Mouse (Mus musculus) midbrain, embryonic 14.5 days (tissue): Measurements from ENCODE around the gene Pdcd7. TPM values are rescaled to one million over a fixed set of nuclear protein-coding genes. Genes with fewer than 3 reads are reported as not detected.

Experiments
- ATAC-seq: fragments of 200-750 bp; cut with Nextera tagmentation; 2 replicates; pipeline ENCODE4 v1.8.0; 2017; ENCODE audit warnings: moderate number of reproducible peaks, moderate library complexity; ENCODE audit not compliant: low FRiP score, low TSS enrichment
- DNase-seq: peaks from one replicate; pipeline ENCODE4 v3.0.0-alpha.2; 2015
- H3K27ac ChIP-seq: fragments of 300-500 bp; sonication (generic); replicated peaks from 2 replicates; pipeline ENCODE4 v1.5.1; 2014; ENCODE audit warnings: mild to moderate bottlenecking, low read depth, low read length, moderate library complexity
- H3K27me3 ChIP-seq: fragments of 300-500 bp; sonication (generic); 2 replicates; pipeline ENCODE4 v1.6.1; 2014; ENCODE audit warnings: low read length, control low read depth, mixed read lengths; ENCODE audit not compliant: control insufficient read depth, insufficient read depth
- H3K36me3 ChIP-seq: fragments of 300-500 bp; sonication (generic); 2 replicates; pipeline ENCODE4 v1.6.1; 2014; ENCODE audit warnings: low read length, control low read depth; ENCODE audit not compliant: control insufficient read depth, insufficient read depth
- H3K4me1 ChIP-seq: fragments of 300-500 bp; sonication (generic); 2 replicates; pipeline ENCODE4 v1.6.1; 2014; ENCODE audit warnings: mild to moderate bottlenecking, antibody characterized with exemption, low read length, control low read depth; ENCODE audit not compliant: control insufficient read depth, insufficient read depth
- H3K4me2 ChIP-seq: fragments of 300-500 bp; sonication (generic); 2 replicates; pipeline ENCODE4 v1.6.1; 2014; ENCODE audit warnings: mild to moderate bottlenecking, low read length, moderate library complexity
- H3K4me3 ChIP-seq: fragments of 300-500 bp; sonication (generic); replicated peaks from 2 replicates; pipeline ENCODE4 v1.5.1; 2014; ENCODE audit warnings: low read depth, low read length
- H3K9ac ChIP-seq: fragments of 300-500 bp; sonication (generic); replicated peaks from 2 replicates; pipeline ENCODE4 v1.6.1; 2014; ENCODE audit warnings: mild to moderate bottlenecking, low read length, moderate library complexity
- H3K9me3 ChIP-seq: fragments of 300-500 bp; sonication (generic); 2 replicates; pipeline ENCODE4 v1.6.1; 2016; ENCODE audit warnings: low read length, control low read depth, mixed read lengths; ENCODE audit not compliant: control insufficient read depth
- WGBS: fragments of 180-500 bp; shearing (Covaris S2); extraction: QIAGEN DNeasy Blood & Tissue Kit; methylation state at CpG from one replicate; pipeline ENCODE4 v1.1.7; 2014; 5-methylcytosine and 5-hydroxymethylcytosine counted together
- polyA plus RNA-seq: library from polyadenylated mRNA; unstranded; fragments of >200 nt; fragmentation: Nextera tagmentation; extraction: Ambion mirVana; gene quantifications from 2 replicates; pipeline ENCODE4 v1.2.1, GENCODE M21; 2014

Gene Pdcd7
- polyA plus RNA-seq, 1 experiment from 2014 or later, result 10.1 TPM

- DNase-seq (no peak), ATAC-seq (no peak)
- H3K4me3 ChIP-seq, result no peak overlapping the region
- H3K9me3 ChIP-seq, result no peaks in the 10 kb centered on the region
- WGBS, result 89% methylated on average over 7 of the region's 7 CpGs
- H3K27me3 ChIP-seq, result no peaks in the 10 kb centered on the region
- peaks cover 17% of the 10 kb centered on the region for H3K36me3 ChIP-seq
- H3K9ac ChIP-seq, result no peak overlapping the region
- H3K4me1 ChIP-seq, result no peaks in the 10 kb centered on the region
- no peak overlapping the region for H3K27ac ChIP-seq
- H3K4me2 ChIP-seq, result no peak overlapping the region
These were observed 19.8 kb downstream of the Pdcd7 start for GRCm38 (mm10) chr9:65365721-65366120.

- Histone ChIP-seq H3K4me1 (no peaks in the 10 kb centered on the region), H3K36me3 (peaks cover 30% of the 10 kb centered on the region), H3K9me3 (no peaks in the 10 kb centered on the region), H3K27me3 (no peaks in the 10 kb centered on the region), H3K4me3 (no peak overlapping the region), H3K4me2 (no peak overlapping the region), H3K27ac (no peak overlapping the region), H3K9ac (no peak overlapping the region)
- ATAC-seq (no peak), DNase-seq (no peak)
- 81% methylated on average over 24 of the region's 24 CpGs for WGBS
These were observed 25.9 kb downstream of the Pdcd7 start for GRCm38 (mm10) chr9:65371756-65372155.

- Histone ChIP-seq H3K27ac (no peak overlapping the region), H3K4me2 (no peak overlapping the region), H3K27me3 (no peaks in the 10 kb centered on the region), H3K9me3 (no peaks in the 10 kb centered on the region), H3K9ac (no peak overlapping the region), H3K4me3 (no peak overlapping the region), H3K4me1 (no peaks in the 10 kb centered on the region), H3K36me3 (peaks cover 30% of the 10 kb centered on the region)
- 85% methylated on average over 4 of the region's 4 CpGs for WGBS
- ATAC-seq (no peak), DNase-seq (peak; percentile 23)
These were observed 26.5 kb downstream of the Pdcd7 start for GRCm38 (mm10) chr9:65372449-65372848.

GRCm38 (mm10) chr9:65374468-65375162, 28.7 kb downstream of the Pdcd7 start:
- DNase-seq (no peak), ATAC-seq (no peak)
- Histone ChIP-seq H3K36me3 (peaks cover 25% of the 10 kb centered on the region), H3K4me2 (no peak overlapping the region), H3K27me3 (no peaks in the 10 kb centered on the region), H3K4me3 (no peak overlapping the region), H3K9me3 (no peaks in the 10 kb centered on the region), H3K27ac (no peak overlapping the region), H3K9ac (no peak overlapping the region), H3K4me1 (no peaks in the 10 kb centered on the region)
- 82% methylated on average over 5 of the region's 5 CpGs for WGBS

- no peak for DNase-seq
- Histone ChIP-seq H3K4me1 (no peaks in the 10 kb centered on the region), H3K36me3 (peaks cover 25% of the 10 kb centered on the region), H3K4me2 (no peak overlapping the region), H3K9ac (no peak overlapping the region), H3K9me3 (no peaks in the 10 kb centered on the region), H3K27me3 (no peaks in the 10 kb centered on the region), H3K27ac (no peak overlapping the region), H3K4me3 (no peak overlapping the region)
- 85% methylated on average over 9 of the region's 9 CpGs for WGBS
- ATAC-seq, result no peak
These were observed 29.4 kb downstream of the Pdcd7 start for GRCm38 (mm10) chr9:65375163-65375934.

- no peak for ATAC-seq
- Histone ChIP-seq H3K9me3 (no peaks in the 10 kb centered on the region), H3K9ac (no peak overlapping the region), H3K4me1 (no peaks in the 10 kb centered on the region), H3K27me3 (no peaks in the 10 kb centered on the region), H3K27ac (no peak overlapping the region), H3K4me3 (no peak overlapping the region), H3K4me2 (no peak overlapping the region), H3K36me3 (peaks cover 3% of the 10 kb centered on the region; the same call in 1 of the 2 replicates)
- WGBS, result 79% methylated on average over 4 of the region's 4 CpGs
- no peak for DNase-seq
These were observed 35.2 kb downstream of the Pdcd7 start for GRCm38 (mm10) chr9:65381017-65381590.

GRCm38 (mm10) chr9:65382031-65382750, 36.3 kb downstream of the Pdcd7 start:
- Histone ChIP-seq H3K27me3 (no peaks in the 10 kb centered on the region), H3K4me1 (no peaks in the 10 kb centered on the region), H3K36me3 (no peaks in the 10 kb centered on the region), H3K4me3 (no peak overlapping the region), H3K9ac (no peak overlapping the region), H3K9me3 (no peaks in the 10 kb centered on the region), H3K27ac (no peak overlapping the region), H3K4me2 (no peak overlapping the region)
- ATAC-seq (no peak), DNase-seq (no peak)
- WGBS, result 83% methylated on average over 6 of the region's 6 CpGs

- Histone ChIP-seq H3K9ac (no peak overlapping the region), H3K9me3 (no peaks in the 10 kb centered on the region), H3K27me3 (no peaks in the 10 kb centered on the region), H3K27ac (no peak overlapping the region), H3K4me1 (no peaks in the 10 kb centered on the region), H3K4me2 (no peak overlapping the region), H3K4me3 (no peak overlapping the region), H3K36me3 (no peaks in the 10 kb centered on the region)
- DNase-seq (no peak), ATAC-seq (no peak)
- 58% methylated on average over 3 of the region's 3 CpGs for WGBS
These were observed 36.8 kb downstream of the Pdcd7 start for GRCm38 (mm10) chr9:65382751-65383097.
